Mouse (Mus musculus): ENCODE results near the gene Ints7. TPM values are rescaled to one million over a fixed set of nuclear protein-coding genes. Genes with fewer than 3 reads are reported as not detected.
A peak's percentile ranks its signal among the peaks of the same experiment; 100 is the strongest.

Gene Ints7
- polyA plus RNA-seq, 1 experiment: 17.4 TPM

DNA sequence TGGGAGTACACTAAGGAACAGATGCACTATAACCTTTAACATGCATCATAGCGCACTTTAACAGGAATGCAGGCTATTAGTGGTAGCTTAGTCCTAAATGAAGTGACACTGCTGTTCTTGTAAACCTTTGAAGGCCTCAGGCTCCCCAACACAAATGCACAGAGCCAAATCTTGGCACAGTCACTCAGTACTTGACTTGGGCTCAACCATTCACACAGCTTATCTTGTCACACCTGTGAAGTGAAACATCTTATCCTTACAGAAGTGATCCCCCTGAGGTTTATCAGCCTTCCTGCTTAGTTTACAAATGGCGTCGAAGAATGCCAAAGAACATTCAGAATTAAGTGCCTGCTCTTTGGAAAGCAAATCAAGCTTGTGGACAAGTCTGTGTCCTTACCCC is 31.7 kb upstream of the Ints7 start:
- Histone ChIP-seq H3K4me1 (ENCODE audit: control insufficient read depth, insufficient read depth, low read length) (no peaks in the 10 kb centered on the region), H3K4me3 (replicated peaks; ENCODE audit: extremely low read depth, low read depth, low read length) (no peak overlapping the region)
- 71% methylated on average over 3 of the region's 3 CpGs for whole genome bisulfite sequencing
- DNase-seq: no peak
- TF ChIP-seq POLR2A (IDR thresholded peaks at IDR 0.05; ENCODE audit: borderline replicate concordance, extremely low read depth, low read depth, low read length) (no peak), CTCF (IDR thresholded peaks at IDR 0.05; ENCODE audit: insufficient read depth, low read length) (no peak)

GRCm38 (mm10) chr1:191550786-191551185 is 24.6 kb upstream of the Ints7 start:
- no peak for DNase-seq
- no peak overlapping the region for H3K4me3 ChIP-seq (replicated peaks; ENCODE audit: extremely low read depth, low read depth, low read length)
- TF ChIP-seq CTCF (IDR thresholded peaks at IDR 0.05; ENCODE audit: insufficient read depth, low read length) (no peak), POLR2A (IDR thresholded peaks at IDR 0.05; ENCODE audit: borderline replicate concordance, extremely low read depth, low read depth, low read length) (no peak)
- WGBS: 69% methylated on average over 4 of the region's 4 CpGs
- no peaks in the 10 kb centered on the region for H3K4me1 ChIP-seq (ENCODE audit: control insufficient read depth, insufficient read depth, low read length)

- 34% methylated on average over 8 of the region's 8 CpGs for WGBS
- TF ChIP-seq POLR2A (IDR thresholded peaks at IDR 0.05; ENCODE audit: borderline replicate concordance, extremely low read depth, low read depth, low read length) (no peak), CTCF (IDR thresholded peaks at IDR 0.05; ENCODE audit: insufficient read depth, low read length) (no peak)
Measured at GRCm38 (mm10) chr1:191557109-191557508, 18.3 kb upstream of the Ints7 start.

DNA sequence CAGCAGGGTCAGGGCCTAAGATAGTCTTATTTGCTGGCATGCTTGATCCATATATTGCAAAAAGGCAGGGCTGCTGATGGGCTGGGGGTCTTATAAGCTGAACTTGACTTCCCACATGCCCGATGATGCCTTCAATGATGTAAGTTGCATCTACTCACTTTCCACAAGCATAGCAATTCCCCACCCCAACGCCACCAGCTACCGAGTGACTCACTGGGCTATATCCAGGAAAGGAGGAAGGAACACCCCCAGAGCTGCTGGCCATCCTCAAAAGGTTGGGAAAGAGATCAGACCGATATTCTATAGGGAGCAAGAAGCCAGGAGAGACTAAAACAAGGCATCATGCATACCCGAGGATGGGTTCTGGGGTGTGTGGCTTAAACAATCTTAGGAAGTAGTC is 15.7 kb upstream of the Ints7 start:
- H3K4me3 ChIP-seq (replicated peaks; ENCODE audit: extremely low read depth, low read depth, low read length): no peak overlapping the region
- WGBS: 54% methylated on average over 5 of the region's 5 CpGs
- H3K4me1 ChIP-seq (ENCODE audit: control insufficient read depth, insufficient read depth, low read length): no peaks in the 10 kb centered on the region; the same call in 1 of the 2 replicates
- TF ChIP-seq POLR2A (IDR thresholded peaks at IDR 0.05; ENCODE audit: borderline replicate concordance, extremely low read depth, low read depth, low read length) (no peak), CTCF (IDR thresholded peaks at IDR 0.05; ENCODE audit: insufficient read depth, low read length) (no peak)
- no peak for DNase-seq

More at GRCm38 (mm10) chr1:191557109-191557508, 18.3 kb upstream of the Ints7 start:
- no peak overlapping the region for H3K4me3 ChIP-seq (replicated peaks; ENCODE audit: extremely low read depth, low read depth, low read length)
- H3K4me1 ChIP-seq (ENCODE audit: control insufficient read depth, insufficient read depth, low read length): no peaks in the 10 kb centered on the region; the same call in 1 of the 2 replicates
- DNase-seq: no peak

GRCm38 (mm10) chr1:191562823-191563365 is 12.5 kb upstream of the Ints7 start:
- peak; percentile 19 for DNase-seq
- TF ChIP-seq CTCF (IDR thresholded peaks at IDR 0.05; ENCODE audit: insufficient read depth, low read length): no peak
- TF ChIP-seq POLR2A (IDR thresholded peaks at IDR 0.05; ENCODE audit: borderline replicate concordance, extremely low read depth, low read depth, low read length): no peak
- Histone ChIP-seq H3K4me1 (ENCODE audit: control insufficient read depth, insufficient read depth, low read length) (no peaks in the 10 kb centered on the region; the same call in 1 of the 2 replicates), H3K4me3 (replicated peaks; ENCODE audit: extremely low read depth, low read depth, low read length) (no peak overlapping the region)
- 47% methylated on average over 6 of the region's 6 CpGs for WGBS

GRCm38 (mm10) chr1:191567859-191568258 is 7.6 kb upstream of the Ints7 start:
- WGBS: 82% methylated on average over 1 of the region's 1 CpGs
- DNase-seq: no peak
- TF ChIP-seq CTCF (IDR thresholded peaks at IDR 0.05; ENCODE audit: insufficient read depth, low read length) (no peak), POLR2A (IDR thresholded peaks at IDR 0.05; ENCODE audit: borderline replicate concordance, extremely low read depth, low read depth, low read length) (no peak)
- no peaks in the 10 kb centered on the region for H3K4me1 ChIP-seq (ENCODE audit: control insufficient read depth, insufficient read depth, low read length)
- H3K4me3 ChIP-seq (replicated peaks; ENCODE audit: extremely low read depth, low read depth, low read length): no peak overlapping the region

DNA sequence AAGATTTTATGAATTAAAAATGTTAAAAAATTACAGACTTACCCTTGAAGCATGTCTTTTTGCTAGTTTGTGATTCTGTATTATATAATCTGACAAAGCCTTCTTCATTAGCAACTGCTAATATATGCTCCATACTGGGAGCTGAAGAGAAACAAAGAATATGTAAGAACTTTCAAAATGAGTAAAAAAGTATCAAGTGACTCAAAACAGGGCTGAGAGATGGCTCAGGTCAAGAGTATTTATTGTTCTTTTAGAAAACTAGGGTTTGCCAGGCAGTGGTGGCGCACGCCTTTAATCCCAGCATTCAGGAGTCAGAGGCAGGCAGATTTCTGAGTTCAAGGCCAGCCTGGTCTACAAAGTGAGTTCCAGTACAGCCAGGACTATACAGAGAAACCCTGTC is 5.8 kb upstream of the Ints7 start:
- Histone ChIP-seq H3K4me3 (replicated peaks; ENCODE audit: extremely low read depth, low read depth, low read length) (no peak overlapping the region), H3K4me1 (ENCODE audit: control insufficient read depth, insufficient read depth, low read length) (no peaks in the 10 kb centered on the region)
- DNase-seq: no peak
- WGBS: 97% methylated on average over 2 of the region's 2 CpGs
- TF ChIP-seq CTCF (IDR thresholded peaks at IDR 0.05; ENCODE audit: insufficient read depth, low read length) (no peak), POLR2A (IDR thresholded peaks at IDR 0.05; ENCODE audit: borderline replicate concordance, extremely low read depth, low read depth, low read length) (no peak)

DNA sequence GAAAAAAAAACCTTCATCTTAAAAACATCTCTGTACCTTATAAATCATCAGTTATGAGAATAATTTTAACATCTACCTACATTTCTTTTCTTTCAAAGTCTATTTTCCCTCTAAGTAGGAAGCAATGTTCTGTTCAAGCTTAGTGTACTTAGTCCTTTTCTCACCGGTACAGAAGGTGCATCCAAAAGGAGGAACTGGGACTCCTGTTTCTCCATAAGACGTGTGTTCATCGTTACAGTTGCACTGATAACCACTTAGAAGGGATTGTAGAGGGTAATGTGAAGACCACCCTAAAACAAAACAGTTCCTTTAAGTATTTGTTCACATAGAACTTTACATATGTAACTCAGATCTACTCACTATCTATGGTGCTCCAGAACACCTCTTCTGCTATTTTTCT is 5.0 kb upstream of the Ints7 start:
- H3K4me1 ChIP-seq (ENCODE audit: control insufficient read depth, insufficient read depth, low read length): no peaks in the 10 kb centered on the region
- 87% methylated on average over 3 of the region's 3 CpGs for WGBS
- DNase-seq: no peak
- TF ChIP-seq POLR2A (IDR thresholded peaks at IDR 0.05; ENCODE audit: borderline replicate concordance, extremely low read depth, low read depth, low read length) (no peak), CTCF (IDR thresholded peaks at IDR 0.05; ENCODE audit: insufficient read depth, low read length) (no peak)
- H3K4me3 ChIP-seq (replicated peaks; ENCODE audit: extremely low read depth, low read depth, low read length): no peak overlapping the region

- DNase-seq: no peak
- TF ChIP-seq POLR2A (IDR thresholded peaks at IDR 0.05; ENCODE audit: borderline replicate concordance, extremely low read depth, low read depth, low read length) (no peak), CTCF (IDR thresholded peaks at IDR 0.05; ENCODE audit: insufficient read depth, low read length) (no peak)
- 6% methylated on average over 13 of the region's 13 CpGs for WGBS
- Histone ChIP-seq H3K4me1 (ENCODE audit: control insufficient read depth, insufficient read depth, low read length) (peaks cover 4% of the 10 kb centered on the region; the same call in 1 of the 2 replicates), H3K4me3 (replicated peaks; ENCODE audit: extremely low read depth, low read depth, low read length) (peak overlapping the region; percentile 73)
Measured at GRCm38 (mm10) chr1:191573906-191574639, 1.4 kb upstream of the Ints7 start.
